Mouse (Mus musculus) monocyte, adult 5-6 weeks (primary cell): Measurements from ENCODE around the gene Ovch2. TPM values are rescaled to one million over a fixed set of nuclear protein-coding genes. Genes with fewer than 3 reads are reported as not detected.

Experiments used
- ATAC-seq: fragments of 153-309, 156-312 bp; replicated peaks from 2 replicates; pipeline ENCODE4 v1.8.0; 2017; ENCODE audit warnings: mild to moderate bottlenecking; ENCODE audit not compliant: low TSS enrichment, insufficient number of reproducible peaks, severe bottlenecking, poor library complexity, low FRiP score
- total RNA-seq: library from RNA; stranded (forward); fragments of 200-1000, 200-491, 200-594 nt; gene quantifications from 3 replicates; pipeline ENCODE4 v1.2.3, GENCODE M21; 2017

Gene Ovch2
- total RNA-seq, 1 experiment from 2014 or later: not detected

DNA sequence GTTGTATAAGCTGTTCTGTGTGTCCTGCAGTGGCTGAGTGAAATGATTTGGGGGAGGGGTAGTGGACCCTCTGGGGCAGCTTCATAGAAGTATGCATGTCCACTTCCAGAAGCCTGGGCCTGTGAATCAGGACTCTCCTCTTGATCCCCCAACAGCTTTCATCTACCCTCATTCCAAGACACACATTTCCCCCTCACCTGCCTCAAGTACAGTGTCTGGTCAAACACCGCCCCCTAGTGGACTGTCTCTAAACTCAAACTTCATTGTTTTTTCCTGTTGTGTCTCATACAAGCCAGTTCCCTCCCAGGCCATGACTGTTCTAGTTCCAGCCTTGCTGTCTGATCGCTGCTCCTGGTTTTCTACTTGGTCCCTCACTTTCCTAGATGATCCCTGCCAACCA is 53.1 kb downstream of the Ovch2 start:
- ATAC-seq: no peak

DNA sequence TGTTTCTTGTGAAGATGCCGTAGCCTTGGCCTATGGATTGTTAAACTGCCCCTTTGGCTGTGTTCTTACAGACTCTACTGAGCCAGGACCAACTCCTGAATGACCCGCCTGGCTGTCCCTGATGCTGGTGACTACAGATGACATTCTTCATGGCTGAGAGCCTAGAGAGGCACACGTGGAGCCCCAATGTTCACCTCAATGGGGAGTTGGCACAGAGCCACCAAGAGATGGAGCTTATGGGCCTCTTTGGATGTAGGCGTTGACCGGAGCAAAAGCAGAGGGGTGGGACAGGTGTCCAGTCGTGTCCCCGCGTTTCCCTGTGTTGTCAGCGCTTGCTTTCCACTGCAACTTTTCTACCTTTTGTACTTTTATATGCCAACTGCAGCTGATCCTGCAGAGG is 53.5 kb downstream of the Ovch2 start:
- no peak for ATAC-seq

DNA sequence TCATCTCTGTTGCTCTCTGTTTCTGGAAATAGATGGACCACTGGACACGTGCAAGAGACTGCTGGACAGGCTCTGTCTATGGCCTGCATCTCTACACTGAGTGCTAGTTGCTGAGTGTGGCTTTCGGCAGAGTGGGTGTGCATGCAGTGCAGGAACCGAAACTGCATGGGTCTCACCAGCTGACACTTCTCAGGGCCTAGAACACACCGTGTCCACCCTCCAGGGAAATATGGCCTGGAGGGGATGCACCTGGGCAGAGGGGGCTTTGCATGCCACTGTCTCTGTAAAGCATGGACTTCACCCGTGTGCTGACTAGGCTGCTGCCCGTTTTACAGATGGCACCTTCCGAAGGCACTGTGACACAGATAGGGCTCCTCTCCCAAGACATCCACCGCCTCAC is 55.0 kb downstream of the Ovch2 start:
- ATAC-seq: no peak

DNA sequence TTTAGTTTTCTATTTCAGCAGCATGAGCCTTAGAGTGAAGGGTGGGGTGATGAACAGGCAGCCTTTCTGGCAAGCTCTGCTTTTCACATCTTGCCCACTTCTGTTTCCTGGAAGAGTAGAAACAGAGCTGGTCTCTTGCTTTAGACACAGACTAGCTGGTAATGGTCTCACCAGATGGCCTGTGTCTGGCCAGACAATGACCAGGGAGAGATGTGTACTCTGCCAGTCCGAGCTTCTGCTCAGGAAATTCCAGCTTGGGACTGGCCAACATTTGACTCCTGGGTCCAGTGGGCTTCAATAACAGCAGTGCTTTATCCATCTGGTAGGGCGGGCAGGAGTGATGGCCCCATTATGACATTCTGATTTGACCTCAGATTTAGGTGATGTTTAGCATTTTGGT is 55.9 kb downstream of the Ovch2 start:
- ATAC-seq: no peak

DNA sequence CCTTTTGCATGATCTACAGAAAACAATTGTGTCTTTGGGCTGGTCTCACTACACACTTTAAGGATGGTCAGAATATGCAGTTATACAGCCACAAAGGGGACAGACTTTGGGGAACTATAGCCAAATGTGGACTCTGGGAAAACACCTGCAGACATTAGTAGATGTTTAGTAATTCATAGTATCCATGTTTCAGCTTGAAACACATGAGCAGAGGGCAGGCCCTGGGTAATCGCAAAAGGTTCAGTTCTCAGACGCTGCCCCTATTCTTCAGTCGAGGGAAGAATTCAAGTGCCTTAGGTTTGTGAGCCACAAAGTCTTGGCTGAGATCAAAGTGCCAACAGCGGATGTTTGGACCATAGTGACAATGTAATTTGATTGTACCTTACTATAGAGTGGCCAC is 56.6 kb downstream of the Ovch2 start:
- no peak for ATAC-seq

DNA sequence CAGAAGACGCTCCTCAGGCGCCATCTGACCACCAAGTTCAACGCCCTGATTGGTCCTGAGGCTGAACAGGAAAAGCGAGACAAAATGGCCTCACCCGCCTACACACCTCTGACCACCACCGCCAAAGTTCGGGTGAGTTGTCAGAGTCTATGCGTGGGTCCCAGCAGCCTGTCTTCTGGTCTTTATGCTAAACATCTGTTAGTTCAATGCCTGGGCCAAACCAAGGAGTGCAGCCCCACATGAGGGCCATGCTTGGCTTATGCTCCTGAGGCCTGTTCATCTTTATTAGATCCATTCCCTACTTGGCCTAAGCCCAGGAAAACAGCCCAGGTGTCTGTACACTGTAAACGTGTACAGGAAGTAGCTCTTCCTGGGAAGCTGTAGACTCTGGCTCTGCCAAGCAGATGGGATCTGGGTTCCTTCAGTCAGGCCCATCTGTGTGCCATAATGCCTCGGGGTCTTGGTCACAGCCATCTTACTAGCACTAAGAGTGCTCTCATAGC is 58.0 kb downstream of the Ovch2 start:
- no peak for ATAC-seq

DNA sequence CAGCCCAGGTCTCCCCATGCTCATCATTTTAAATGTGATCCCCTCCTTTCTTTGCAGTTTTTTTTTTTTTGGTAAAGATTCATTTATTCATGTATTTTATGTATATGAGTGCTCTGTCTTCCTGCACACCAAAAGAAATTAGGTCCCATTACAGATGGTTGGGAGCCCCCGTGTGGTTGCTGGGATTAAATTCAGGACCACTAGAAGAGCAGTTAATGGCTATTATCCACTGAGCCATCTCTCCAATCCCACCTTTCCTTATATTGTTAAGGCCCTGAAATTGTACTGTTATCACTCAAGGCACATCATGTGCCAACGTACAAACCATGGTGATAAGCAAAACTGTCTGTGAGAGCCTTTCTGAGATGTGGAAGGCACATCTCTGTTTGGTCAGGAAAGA is 62.3 kb downstream of the Ovch2 start:
- no peak for ATAC-seq

DNA sequence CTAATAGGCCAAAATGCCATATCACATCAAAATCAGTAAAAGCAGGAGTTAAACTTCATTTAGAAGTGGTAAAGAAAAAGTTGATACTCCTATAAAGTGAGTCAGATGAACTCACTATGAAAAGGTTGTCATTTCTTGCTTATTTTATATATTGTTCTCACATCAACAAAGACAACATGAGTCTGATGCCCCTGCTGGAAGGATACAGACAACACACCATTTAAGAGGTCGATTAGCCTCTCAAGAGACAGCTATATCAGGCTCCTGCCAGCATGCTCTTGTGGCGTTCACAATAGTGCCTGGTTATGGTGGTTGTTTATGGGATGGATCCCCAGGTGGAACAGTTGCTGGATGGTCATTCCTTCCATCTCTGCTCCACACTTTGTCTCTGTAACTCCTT is 67.8 kb downstream of the Ovch2 start:
- no peak for ATAC-seq

Other genes starting within 250 kb of the Ovch2 start
- not detected in 3 replicates for gene Olfml1, start 233.8 kb downstream of the Ovch2 start, total RNA-seq
- gene Ppfibp2, start 206.0 kb downstream of the Ovch2 start, total RNA-seq: 7.1 to 20.0 TPM (median 12.9 TPM) in 3 replicates
- gene 5330417H12Rik, start 176.0 kb downstream of the Ovch2 start, total RNA-seq: not detected in 3 replicates
- not detected in 3 replicates for gene Cyb5r2, start 43.2 kb downstream of the Ovch2 start, total RNA-seq
- not detected in 3 replicates for gene Olfr467, start 11.1 kb upstream of the Ovch2 start, total RNA-seq
- 0.29 TPM in 1 of 3 replicates, not detected in the others for gene Olfr469, start 24.3 kb upstream of the Ovch2 start, total RNA-seq
- not detected in 3 replicates for gene Olfr470, start 46.3 kb upstream of the Ovch2 start, total RNA-seq
- not detected in 3 replicates for gene Olfr472, start 96.7 kb upstream of the Ovch2 start, total RNA-seq
- gene Olfr473, start 129.2 kb upstream of the Ovch2 start, total RNA-seq: not detected in 3 replicates
- gene Olfr474, start 153.4 kb upstream of the Ovch2 start, total RNA-seq: not detected in 3 replicates
- not detected in 3 replicates for gene Olfr476, start 163.6 kb upstream of the Ovch2 start, total RNA-seq
- gene Olfr477, start 185.5 kb upstream of the Ovch2 start, total RNA-seq: not detected in 3 replicates
- not detected in 3 replicates for gene Olfr478, start 232.8 kb upstream of the Ovch2 start, total RNA-seq
- gene Olfr479, start 249.5 kb upstream of the Ovch2 start, total RNA-seq: not detected in 3 replicates